Mouse (Mus musculus) kidney, postnatal 10 days (tissue): Measurements from ENCODE around the gene Ubald1.
A peak's percentile ranks its signal among the peaks of the same experiment; 100 is the strongest.

Source experiments
- DNase-seq: peaks from one replicate; pipeline ENCODE4 v3.0.0; 2021; ENCODE audit warnings: mixed read lengths

Ubald1 gene

GRCm38 (mm10) chr16:4880136-4880825 lies at the start of gene Ubald1:
Gene Ubald1, minus strand, starts transcription at chr16:4880315.
- peak; percentile 100 for DNase-seq

GRCm38 (mm10) chr16:4928474-4928873 lies 48.4 kb upstream of the Ubald1 start:
- no peak for DNase-seq

- no peak for DNase-seq
These were observed 47.9 kb upstream of the Ubald1 start for GRCm38 (mm10) chr16:4927967-4928366.

GRCm38 (mm10) chr16:4923996-4924395 lies 43.9 kb upstream of the Ubald1 start:
- no peak for DNase-seq

GRCm38 (mm10) chr16:4922481-4922880 lies 42.4 kb upstream of the Ubald1 start:
- DNase-seq, result no peak

- DNase-seq, result no peak
These were observed 40.4 kb upstream of the Ubald1 start for GRCm38 (mm10) chr16:4920556-4920955.

- DNase-seq, result no peak
These were observed 36.5 kb upstream of the Ubald1 start for GRCm38 (mm10) chr16:4916608-4917007.

- no peak for DNase-seq
These were observed 35.8 kb upstream of the Ubald1 start for GRCm38 (mm10) chr16:4915931-4916330.

GRCm38 (mm10) chr16:4913783-4914735 lies 33.9 kb upstream of the Ubald1 start:
- peak; percentile 93 for DNase-seq

GRCm38 (mm10) chr16:4912907-4913782 lies 33.0 kb upstream of the Ubald1 start:
- DNase-seq, result no peak

- no peak for DNase-seq
These were observed 32.0 kb upstream of the Ubald1 start for GRCm38 (mm10) chr16:4912074-4912648.

GRCm38 (mm10) chr16:4910758-4911157 lies 30.6 kb upstream of the Ubald1 start:
- no peak for DNase-seq

- DNase-seq, result no peak
These were observed 29.6 kb upstream of the Ubald1 start for GRCm38 (mm10) chr16:4909745-4910144.

- DNase-seq, result no peak
These were observed 27.9 kb upstream of the Ubald1 start for GRCm38 (mm10) chr16:4907972-4908371.

- no peak for DNase-seq
These were observed 27.3 kb upstream of the Ubald1 start for GRCm38 (mm10) chr16:4907386-4907785.

GRCm38 (mm10) chr16:4906559-4906958 lies 26.4 kb upstream of the Ubald1 start:
- DNase-seq, result no peak

- DNase-seq, result no peak
These were observed 25.5 kb upstream of the Ubald1 start for GRCm38 (mm10) chr16:4905591-4905990.

GRCm38 (mm10) chr16:4904878-4905277 lies 24.8 kb upstream of the Ubald1 start:
- DNase-seq, result no peak

GRCm38 (mm10) chr16:4903491-4904102 lies 23.5 kb upstream of the Ubald1 start:
- no peak for DNase-seq

GRCm38 (mm10) chr16:4902390-4902789 lies 22.3 kb upstream of the Ubald1 start:
- DNase-seq, result no peak

GRCm38 (mm10) chr16:4901167-4901566 lies 21.1 kb upstream of the Ubald1 start:
- DNase-seq, result peak; percentile 40

GRCm38 (mm10) chr16:4899711-4900110 lies 19.6 kb upstream of the Ubald1 start:
- no peak for DNase-seq
